Mouse (Mus musculus) gastrocnemius, postnatal 10 days (tissue): ENCODE results near the gene 4930579F01Rik. TPM values are rescaled to one million over a fixed set of nuclear protein-coding genes. Genes with fewer than 3 reads are reported as not detected.
"Not testable (repeated sequence)": the region's sequence is repeated elsewhere in the genome, so short reads cannot be mapped to it uniquely, and the experiment has no call there.

ENCODE experiments used
- DNase-seq: peaks from one replicate; pipeline ENCODE4 v3.0.0; 2021; ENCODE audit warnings: mixed read lengths
- total RNA-seq, 2 experiments: library from RNA; stranded (reverse); gene quantifications; 2 replicates each; pipeline ENCODE4 v1.2.3; 2021

Gene 4930579F01Rik
- total RNA-seq, 2 experiments from 2014 or later = not detected

GRCm38 (mm10) chr3:138144060-138144641, 49.5 kb downstream of the 4930579F01Rik start:
- no peak for DNase-seq

GRCm38 (mm10) chr3:138143315-138144059, 50.1 kb downstream of the 4930579F01Rik start, which contains the start of gene Trmt10a:
TSS of gene Trmt10a (plus strand) at chr3:138143448.
- peak; percentile 99 for DNase-seq

DNA sequence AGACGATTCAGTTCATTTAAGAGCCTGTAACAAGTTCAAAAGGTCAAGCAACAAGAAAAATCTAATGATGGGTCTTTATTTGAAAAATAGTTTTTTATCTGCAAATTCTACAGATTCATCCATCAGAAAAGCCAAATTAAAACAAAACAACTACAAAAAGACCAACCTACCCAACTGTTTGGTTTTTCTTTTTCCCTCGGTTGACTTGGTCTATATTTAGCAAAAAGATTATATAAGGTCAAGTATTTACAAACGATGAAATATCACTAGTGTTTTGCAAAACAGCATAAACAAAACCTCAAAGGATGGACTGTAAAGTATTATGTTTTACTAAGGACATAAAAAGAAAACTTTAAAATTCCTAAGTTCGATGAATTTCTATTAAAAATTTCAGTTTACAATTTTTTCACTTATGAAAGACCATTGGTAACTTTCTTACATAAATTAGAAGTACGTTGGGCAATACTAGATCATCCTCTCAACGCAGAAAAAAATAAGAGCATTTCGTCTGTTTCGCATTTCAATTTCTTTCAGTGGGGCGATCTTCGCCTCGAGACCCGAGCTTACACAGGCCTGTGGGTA, 50.8 kb downstream of the 4930579F01Rik start:
- no peak for DNase-seq

DNA sequence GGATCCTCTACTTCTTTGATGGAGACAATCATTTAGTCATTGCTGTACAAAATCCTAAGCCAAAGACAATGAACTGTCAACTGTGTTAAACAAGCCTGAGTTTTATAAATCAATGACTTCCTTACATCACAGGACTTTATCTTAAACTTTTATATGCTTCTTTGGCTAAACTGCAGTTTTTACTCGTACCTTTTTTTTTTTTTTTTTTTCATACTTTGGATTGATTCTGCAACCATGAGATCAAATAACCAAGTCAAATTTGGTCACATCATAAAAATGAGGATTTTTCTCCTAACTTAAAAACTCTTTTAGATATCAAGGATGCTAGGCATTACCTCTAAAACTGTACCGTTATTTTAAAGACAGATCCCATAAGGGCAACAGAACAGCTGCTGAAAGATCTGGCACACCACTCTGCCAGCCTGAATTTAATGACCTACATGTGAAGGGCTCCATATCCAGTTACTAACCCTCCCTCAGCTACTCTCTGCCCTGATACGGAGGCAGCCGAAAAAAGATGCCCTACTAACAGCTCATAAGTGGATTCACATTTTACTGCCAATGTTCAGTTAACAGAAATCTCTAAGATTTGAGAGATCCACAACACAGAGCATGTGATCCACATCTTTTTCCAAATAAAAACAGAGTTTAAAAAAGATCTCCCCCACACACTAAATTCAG, 51.4 kb downstream of the 4930579F01Rik start:
- DNase-seq = peak; percentile 34

GRCm38 (mm10) chr3:138139663-138140062, 54.0 kb downstream of the 4930579F01Rik start:
- DNase-seq = no peak

DNA sequence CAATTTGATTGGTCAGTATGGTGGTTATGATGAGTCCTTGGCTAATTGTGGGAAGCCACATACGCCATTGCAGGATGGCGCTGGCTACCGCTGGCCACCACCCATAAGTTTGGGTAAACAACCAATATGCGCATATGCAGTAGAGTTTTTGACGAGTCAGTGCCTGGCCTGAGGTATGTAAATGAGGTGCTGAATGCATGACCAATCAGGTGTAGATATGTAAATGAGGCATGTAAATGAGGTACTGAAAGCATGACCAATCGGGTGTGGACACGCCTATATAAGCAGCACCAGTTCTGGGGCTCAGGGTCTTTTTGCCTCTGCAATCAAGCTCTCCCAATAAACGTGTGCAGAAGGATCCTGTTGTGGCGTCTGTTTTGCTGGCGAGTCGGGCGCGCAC, 55.5 kb downstream of the 4930579F01Rik start:
- not testable (repeated sequence) for DNase-seq

- no peak for DNase-seq
Observed at GRCm38 (mm10) chr3:138134528-138134927, 59.1 kb downstream of the 4930579F01Rik start.

GRCm38 (mm10) chr3:138133916-138134315, 59.7 kb downstream of the 4930579F01Rik start:
- DNase-seq = no peak

DNA sequence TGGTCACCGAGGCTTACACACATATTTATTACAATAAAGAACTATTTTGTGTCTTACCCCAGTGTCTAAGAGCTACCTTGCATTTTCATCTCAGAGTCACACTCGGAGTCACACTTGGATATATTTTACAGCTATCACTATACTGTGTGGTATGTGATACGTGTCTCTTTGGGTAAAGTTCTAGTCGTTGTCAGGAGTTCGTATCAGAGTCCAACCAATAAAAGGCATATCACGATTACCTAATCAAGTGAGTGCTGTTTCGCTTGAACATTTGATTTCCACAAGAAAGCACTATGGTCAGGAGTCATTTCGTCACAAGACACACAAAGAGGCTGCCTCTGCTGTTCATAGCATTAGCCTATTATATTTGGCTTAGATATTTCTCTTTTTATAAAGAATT, 60.2 kb downstream of the 4930579F01Rik start:
- no peak for DNase-seq

DNA sequence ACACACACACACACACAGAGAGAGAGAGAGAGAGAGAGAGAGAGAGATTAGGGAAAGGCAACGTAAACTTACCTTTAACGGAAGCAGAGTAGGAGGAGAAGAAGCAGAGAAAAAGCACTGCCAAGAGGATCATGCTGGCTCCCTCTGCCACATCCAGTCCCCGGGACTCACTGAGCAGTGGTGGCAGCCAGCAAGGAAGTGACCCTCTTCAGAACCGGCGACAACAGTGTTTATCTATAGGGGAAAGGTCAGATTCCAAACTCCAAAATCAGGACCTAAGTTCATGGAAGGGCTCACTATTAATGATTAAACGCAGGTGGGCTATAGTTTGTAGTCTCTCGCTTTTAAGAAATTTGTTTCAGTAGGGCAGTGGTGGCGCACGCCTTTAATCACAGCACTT, 62.5 kb downstream of the 4930579F01Rik start:
- DNase-seq = no peak

DNA sequence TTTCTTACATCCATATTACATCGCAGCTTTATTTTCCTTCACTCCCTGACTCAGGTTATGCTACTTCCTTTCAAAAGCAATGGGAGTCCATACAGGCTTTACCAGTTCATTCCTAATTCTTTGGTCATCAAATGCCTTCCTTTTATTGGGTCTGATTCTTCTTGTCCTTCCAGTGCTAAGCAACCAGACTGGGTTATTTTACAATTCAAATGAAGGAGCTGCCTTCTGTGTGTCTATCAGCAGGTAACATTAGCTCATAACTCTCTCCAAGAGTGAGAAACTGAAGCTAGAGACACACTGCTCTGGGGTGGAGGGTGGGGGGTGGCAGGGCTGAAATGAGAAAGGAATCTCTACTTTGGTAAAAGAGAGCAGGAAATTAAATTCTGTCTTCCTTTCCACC, 62.9 kb downstream of the 4930579F01Rik start:
- DNase-seq = no peak

GRCm38 (mm10) chr3:138129110-138129509, 64.5 kb downstream of the 4930579F01Rik start:
- DNase-seq = no peak

DNA sequence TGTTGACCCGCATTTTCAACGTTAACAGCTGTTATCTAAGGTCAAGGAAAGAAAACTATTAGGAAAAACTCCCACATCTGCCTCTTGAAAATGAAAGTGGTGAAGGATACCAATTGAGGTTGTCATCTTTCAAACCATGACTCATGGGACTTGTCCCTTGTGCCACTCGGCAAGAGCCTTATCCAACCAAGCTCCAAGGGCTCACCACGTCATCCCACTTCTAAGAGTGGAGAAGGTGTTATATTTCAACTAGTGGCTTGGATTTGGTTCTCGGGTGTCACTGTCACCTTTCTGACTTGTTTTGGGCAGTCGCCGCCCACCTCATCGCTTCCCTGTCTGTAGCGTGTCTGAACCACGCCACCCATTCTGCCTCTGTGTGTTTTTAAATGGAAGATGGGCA, 69.8 kb downstream of the 4930579F01Rik start:
- no peak for DNase-seq

GRCm38 (mm10) chr3:138121461-138121860, 72.2 kb downstream of the 4930579F01Rik start:
- DNase-seq = no peak

DNA sequence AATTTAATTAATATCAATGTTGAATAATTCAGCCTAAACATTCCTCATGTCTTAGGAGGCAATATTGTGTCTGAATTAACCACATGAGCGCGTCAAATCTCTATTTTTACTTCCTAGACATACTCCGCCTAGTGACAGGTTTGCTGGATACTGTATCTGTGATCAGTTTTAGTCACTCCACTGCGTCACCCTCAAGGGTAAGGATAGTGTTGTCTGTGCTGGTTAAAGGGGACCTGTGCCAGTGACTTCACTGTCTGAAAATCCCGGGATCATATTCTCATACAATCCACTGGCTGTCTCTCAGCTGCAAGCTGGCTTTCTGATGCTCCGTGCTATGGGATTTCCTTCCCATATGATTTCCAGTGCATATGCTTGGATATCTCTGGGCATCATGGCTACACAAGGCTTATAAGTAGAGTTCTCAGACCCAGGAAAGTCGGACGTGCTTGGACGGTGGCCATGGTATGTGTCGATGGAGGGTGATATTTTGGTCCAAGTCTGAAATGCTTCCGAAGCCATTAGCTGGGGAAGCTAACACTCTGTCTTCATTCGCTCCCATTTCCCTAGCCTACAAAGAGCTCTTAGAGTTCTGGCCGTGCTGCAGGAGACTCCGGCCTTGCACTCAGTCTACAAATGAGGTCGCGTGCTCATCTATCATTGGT, 74.0 kb downstream of the 4930579F01Rik start:
- DNase-seq = no peak

GRCm38 (mm10) chr3:138118831-138119230, 74.8 kb downstream of the 4930579F01Rik start:
- no peak for DNase-seq

GRCm38 (mm10) chr3:138118392-138118791, 75.2 kb downstream of the 4930579F01Rik start:
- DNase-seq = no peak

DNA sequence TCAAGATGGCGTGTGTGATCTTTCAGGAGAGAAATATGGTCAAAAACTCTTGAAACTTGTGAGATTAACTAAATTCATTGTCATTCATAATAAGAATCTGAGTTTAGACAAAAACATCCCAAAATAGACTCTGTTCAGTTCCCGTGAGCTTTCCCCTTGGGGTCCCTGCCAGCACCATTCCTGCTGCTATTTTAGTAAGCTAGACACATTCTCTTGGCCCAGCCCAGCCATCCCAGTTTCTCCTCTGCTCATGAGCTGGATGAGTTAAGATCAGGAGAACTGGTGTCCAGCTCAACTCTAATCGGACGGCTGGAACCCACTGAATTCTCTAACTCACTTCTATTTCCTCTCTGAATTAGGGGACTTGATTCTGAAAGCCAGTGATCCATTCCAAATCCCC, 76.8 kb downstream of the 4930579F01Rik start:
- DNase-seq = peak; percentile 48

GRCm38 (mm10) chr3:138114106-138114505, 79.5 kb downstream of the 4930579F01Rik start:
- DNase-seq = no peak
